Mouse (Mus musculus) embryonic facial prominence, embryonic 14.5 days (tissue): ENCODE results near the gene Cdiptos. TPM values are rescaled to one million over a fixed set of nuclear protein-coding genes. Genes with fewer than 3 reads are reported as not detected.
A peak's percentile ranks its signal among the peaks of the same experiment; 100 is the strongest.

Experiments
- ATAC-seq: fragments of 200-750 bp; cut with Nextera tagmentation; 2 replicates; pipeline ENCODE4 v1.8.0; 2017; ENCODE audit warnings: low read depth, moderate number of reproducible peaks, moderate TSS enrichment
- DNase-seq: peaks from one replicate; pipeline ENCODE4 v3.0.0-alpha.2; 2015; ENCODE audit warnings: low spot score
- H3K27ac ChIP-seq: fragments of 300-500 bp; sonication (generic); replicated peaks from 2 replicates; pipeline ENCODE4 v1.5.1; 2014; ENCODE audit warnings: low read depth, mild to moderate bottlenecking, low read length, moderate library complexity
- H3K27me3 ChIP-seq: fragments of 300-500 bp; sonication (generic); replicated peaks from 2 replicates; pipeline ENCODE4 v1.6.1; 2014; ENCODE audit warnings: low read length; ENCODE audit not compliant: control insufficient read depth, insufficient read depth
- H3K36me3 ChIP-seq: fragments of 300-500 bp; sonication (generic); 2 replicates; pipeline ENCODE4 v1.6.1; 2014; ENCODE audit warnings: low read length, mixed read lengths; ENCODE audit not compliant: control insufficient read depth, insufficient read depth
- H3K4me1 ChIP-seq: fragments of 300-500 bp; sonication (generic); 2 replicates; pipeline ENCODE4 v1.6.1; 2014; ENCODE audit warnings: antibody characterized with exemption, low read length; ENCODE audit not compliant: control insufficient read depth, insufficient read depth
- H3K4me2 ChIP-seq: fragments of 300-500 bp; sonication (generic); 2 replicates; pipeline ENCODE4 v1.6.1; 2014; ENCODE audit warnings: low read depth, mild to moderate bottlenecking, low read length, moderate library complexity, mixed read lengths
- H3K4me3 ChIP-seq: fragments of 300-500 bp; sonication (generic); 2 replicates; pipeline ENCODE4 v1.5.1; 2014; ENCODE audit warnings: low read depth, mild to moderate bottlenecking, low read length
- H3K9ac ChIP-seq: fragments of 300-500 bp; sonication (generic); 2 replicates; pipeline ENCODE4 v1.6.1; 2014; ENCODE audit warnings: low read depth, mild to moderate bottlenecking, low read length, moderate library complexity, mixed read lengths
- H3K9me3 ChIP-seq: fragments of 300-500 bp; sonication (generic); 2 replicates; pipeline ENCODE4 v1.6.1; 2016; ENCODE audit warnings: low read length; ENCODE audit not compliant: control insufficient read depth
- WGBS: fragments of 180-500 bp; shearing (Covaris S2); extraction: QIAGEN DNeasy Blood & Tissue Kit; methylation state at CpG from one replicate; pipeline ENCODE4 v1.1.7; 2014; 5-methylcytosine and 5-hydroxymethylcytosine counted together
- polyA plus RNA-seq: library from polyadenylated mRNA; unstranded; fragments of >200 nt; fragmentation: Nextera tagmentation; extraction: Ambion mirVana; gene quantifications from 2 replicates; pipeline ENCODE4 v1.2.1, GENCODE M21; 2014

Gene Cdiptos
- polyA plus RNA-seq, 1 experiment from 2014 or later, result 1.3 TPM

GRCm38 (mm10) chr7:126975493-126975892, 405 bp downstream of the Cdiptos start:
- peaks cover 8% of the 10 kb centered on the region for H3K4me1 ChIP-seq
- WGBS, result 11% methylated on average over 8 of the region's 8 CpGs
- DNase-seq (no peak), ATAC-seq (no peak; the same call in 1 of the 2 replicates)
- peaks cover 28% of the 10 kb centered on the region for H3K36me3 ChIP-seq
- H3K27ac ChIP-seq, result no peak overlapping the region
- H3K9ac ChIP-seq, result peak overlapping the region; percentile 89; the same call in 1 of the 2 replicates
- peak overlapping the region; percentile 88 for H3K4me2 ChIP-seq
- H3K4me3 ChIP-seq, result peak overlapping the region; percentile 78
- H3K27me3 ChIP-seq, result no peaks in the 10 kb centered on the region
- no peaks in the 10 kb centered on the region for H3K9me3 ChIP-seq

- H3K4me1 ChIP-seq, result no peaks in the 10 kb centered on the region
- H3K4me3 ChIP-seq, result no peak overlapping the region
- no peaks in the 10 kb centered on the region for H3K9me3 ChIP-seq
- no peak overlapping the region for H3K27ac ChIP-seq
- 62% methylated on average over 6 of the region's 6 CpGs for WGBS
- no peak overlapping the region for H3K9ac ChIP-seq
- no peaks in the 10 kb centered on the region for H3K36me3 ChIP-seq
- DNase-seq (no peak), ATAC-seq (no peak)
- H3K4me2 ChIP-seq, result no peak overlapping the region
- peaks cover 13% of the 10 kb centered on the region; the same call in 1 of the 2 replicates for H3K27me3 ChIP-seq
Measured at GRCm38 (mm10) chr7:126967361-126967760, 8.5 kb downstream of the Cdiptos start.

- 58% methylated on average over 3 of the region's 3 CpGs for WGBS
- Histone ChIP-seq H3K36me3 (no peaks in the 10 kb centered on the region), H3K4me2 (no peak overlapping the region), H3K9me3 (no peaks in the 10 kb centered on the region), H3K9ac (no peak overlapping the region), H3K27me3 (peaks cover 13% of the 10 kb centered on the region; the same call in 1 of the 2 replicates), H3K4me1 (no peaks in the 10 kb centered on the region), H3K27ac (no peak overlapping the region), H3K4me3 (no peak overlapping the region)
- ATAC-seq, result no peak
- DNase-seq, result no peak
Measured at GRCm38 (mm10) chr7:126965568-126965967, 10.3 kb downstream of the Cdiptos start.

GRCm38 (mm10) chr7:126963548-126964286, 12.2 kb downstream of the Cdiptos start:
- Histone ChIP-seq H3K4me2 (peak overlapping the region; percentile 11; the same call in 1 of the 2 replicates), H3K36me3 (no peaks in the 10 kb centered on the region), H3K27ac (no peak overlapping the region), H3K27me3 (peaks cover 13% of the 10 kb centered on the region; the same call in 1 of the 2 replicates), H3K4me3 (no peak overlapping the region), H3K9ac (no peak overlapping the region), H3K9me3 (no peaks in the 10 kb centered on the region), H3K4me1 (no peaks in the 10 kb centered on the region)
- ATAC-seq, result peak; percentile 60; the same call in 1 of the 2 replicates
- 27% methylated on average over 19 of the region's 19 CpGs for WGBS
- DNase-seq, result peak; percentile 34

- 91% methylated on average over 4 of the region's 4 CpGs for WGBS
- no peak for DNase-seq
- Histone ChIP-seq H3K27me3 (peaks cover 13% of the 10 kb centered on the region; the same call in 1 of the 2 replicates), H3K36me3 (no peaks in the 10 kb centered on the region), H3K4me1 (no peaks in the 10 kb centered on the region), H3K27ac (no peak overlapping the region), H3K9me3 (no peaks in the 10 kb centered on the region), H3K4me3 (no peak overlapping the region), H3K9ac (no peak overlapping the region), H3K4me2 (no peak overlapping the region)
- no peak for ATAC-seq
Measured at GRCm38 (mm10) chr7:126961965-126962364, 13.9 kb downstream of the Cdiptos start.

- H3K4me1 ChIP-seq, result no peaks in the 10 kb centered on the region
- no peak overlapping the region for H3K4me3 ChIP-seq
- no peak for DNase-seq
- no peaks in the 10 kb centered on the region for H3K9me3 ChIP-seq
- no peak for ATAC-seq
- H3K27me3 ChIP-seq, result peaks cover 13% of the 10 kb centered on the region; the same call in 1 of the 2 replicates
- WGBS, result 86% methylated on average over 5 of the region's 5 CpGs
- H3K4me2 ChIP-seq, result no peak overlapping the region
- H3K36me3 ChIP-seq, result no peaks in the 10 kb centered on the region
- H3K27ac ChIP-seq, result no peak overlapping the region
- H3K9ac ChIP-seq, result no peak overlapping the region
Measured at GRCm38 (mm10) chr7:126961095-126961494, 14.8 kb downstream of the Cdiptos start.

GRCm38 (mm10) chr7:126959780-126960179, 16.1 kb downstream of the Cdiptos start:
- Histone ChIP-seq H3K4me3 (no peak overlapping the region), H3K9ac (no peak overlapping the region), H3K4me1 (no peaks in the 10 kb centered on the region), H3K9me3 (no peaks in the 10 kb centered on the region), H3K27ac (no peak overlapping the region), H3K4me2 (no peak overlapping the region), H3K27me3 (peaks cover 13% of the 10 kb centered on the region; the same call in 1 of the 2 replicates), H3K36me3 (no peaks in the 10 kb centered on the region)
- 69% methylated on average over 8 of the region's 9 CpGs for WGBS
- no peak for DNase-seq
- ATAC-seq, result no peak

GRCm38 (mm10) chr7:126955125-126955524, 20.8 kb downstream of the Cdiptos start:
- Histone ChIP-seq H3K27me3 (peaks cover 26% of the 10 kb centered on the region), H3K4me1 (0 out of 2 replicates have a peak, but pooled peaks cover 5% of the 10 kb centered on the region), H3K9ac (no peak overlapping the region), H3K36me3 (no peaks in the 10 kb centered on the region), H3K4me3 (no peak overlapping the region), H3K9me3 (no peaks in the 10 kb centered on the region), H3K4me2 (no peak overlapping the region), H3K27ac (no peak overlapping the region)
- WGBS, result 44% methylated on average over 3 of the region's 3 CpGs
- ATAC-seq (no peak), DNase-seq (no peak)

GRCm38 (mm10) chr7:126952646-126953045, 23.3 kb downstream of the Cdiptos start:
- 0 out of 2 replicates have a peak, but pooled peaks cover 7% of the 10 kb centered on the region for H3K4me1 ChIP-seq
- no peak overlapping the region for H3K4me2 ChIP-seq
- ATAC-seq, result no peak
- H3K36me3 ChIP-seq, result no peaks in the 10 kb centered on the region
- no peak for DNase-seq
- H3K9ac ChIP-seq, result no peak overlapping the region
- H3K9me3 ChIP-seq, result no peaks in the 10 kb centered on the region
- WGBS, result 2% methylated on average over 8 of the region's 8 CpGs
- no peak overlapping the region for H3K4me3 ChIP-seq
- H3K27ac ChIP-seq, result no peak overlapping the region
- peaks cover 29% of the 10 kb centered on the region for H3K27me3 ChIP-seq
